Mouse (Mus musculus) left cerebral cortex, adult 6 months (tissue): ENCODE measurements around the gene Vmn1r88. TPM values are rescaled to one million over a fixed set of nuclear protein-coding genes. Genes with fewer than 3 reads are reported as not detected.

ENCODE experiments used
- long read RNA-seq, 2 experiments: library from polyadenylated mRNA; unstranded; transcript quantifications; one replicate each; pipeline ENCODE4 v2.0.0; 2019 to 2020
- polyA plus RNA-seq: library from polyadenylated mRNA; unstranded; fragments of <200 nt; fragmentation: Nextera tagmentation; gene quantifications from 2 replicates; pipeline ENCODE4 v1.2.3, GENCODE M21; 2021

Vmn1r88 gene
- polyA plus RNA-seq = not detected in 2 replicates
- long read RNA-seq, experiment 1 = 0 reads
- long read RNA-seq, experiment 2 = 0 reads

GRCm38 (mm10) chr7:13159268-13159667, at the start of gene Vmn1r88:
TSS of gene Vmn1r88 (plus strand) at chr7:13159568.

GRCm38 (mm10) chr7:13119817-13120216, 39.6 kb upstream of the Vmn1r88 start, which contains the start of gene Vmn1r86:
TSS of gene Vmn1r86 (minus strand) at chr7:13119917.

GRCm38 (mm10) chr7:13140057-13140456, 19.3 kb upstream of the Vmn1r88 start, which contains the start of gene Vmn1r87:
TSS of gene Vmn1r87 (minus strand) at chr7:13140157.

GRCm38 (mm10) chr7:13212720-13213119, 53.4 kb downstream of the Vmn1r88 start, which contains the start of gene Vmn1r89:
TSS of gene Vmn1r89 (plus strand) at chr7:13213020.

Other genes with a start within 250 kb of the Vmn1r88 start
- 501 and 651 TPM in 2 replicates for gene Rps5, start 237.3 kb upstream of the Vmn1r88 start, polyA plus RNA-seq
- 0.72 and 0.75 TPM in 2 replicates for gene Rnf225, start 232.2 kb upstream of the Vmn1r88 start, polyA plus RNA-seq
- 2.1 and 2.2 TPM in 2 replicates for gene Zfp324, start 193.7 kb upstream of the Vmn1r88 start, polyA plus RNA-seq
- 3.5 and 3.7 TPM in 2 replicates for gene Zfp446, start 181.7 kb upstream of the Vmn1r88 start, polyA plus RNA-seq
- gene Slc27a5, start 161.4 kb upstream of the Vmn1r88 start, polyA plus RNA-seq = not detected in 2 replicates
- gene Trim28, start 160.5 kb upstream of the Vmn1r88 start, polyA plus RNA-seq = 54.8 and 98.3 TPM in 2 replicates
- gene Zbtb45, start 149.5 kb upstream of the Vmn1r88 start, polyA plus RNA-seq = 7.8 and 11.4 TPM in 2 replicates
- gene Chmp2a, start 124.8 kb upstream of the Vmn1r88 start, polyA plus RNA-seq = 313 and 375 TPM in 2 replicates
- 24.0 and 50.3 TPM in 2 replicates for gene Ube2m, start 121.3 kb upstream of the Vmn1r88 start, polyA plus RNA-seq
- gene Mzf1, start 104.8 kb upstream of the Vmn1r88 start, polyA plus RNA-seq = 6.9 and 8.3 TPM in 2 replicates
- gene Vmn1r85, start 64.4 kb upstream of the Vmn1r88 start, polyA plus RNA-seq = not detected in 2 replicates
- not detected in 2 replicates for gene Vmn1r86, start 39.7 kb upstream of the Vmn1r88 start, polyA plus RNA-seq
- not detected in 2 replicates for gene Vmn1r87, start 19.4 kb upstream of the Vmn1r88 start, polyA plus RNA-seq
- not detected in 2 replicates for gene Vmn1r89, start 53.5 kb downstream of the Vmn1r88 start, polyA plus RNA-seq
- gene Lig1, start 117.7 kb downstream of the Vmn1r88 start, polyA plus RNA-seq = 5.8 and 6.2 TPM in 2 replicates
- 3.3 and 3.5 TPM in 2 replicates for gene Zswim9, start 119.2 kb downstream of the Vmn1r88 start, polyA plus RNA-seq
- not detected in 2 replicates for gene Pla2g4c, start 165.1 kb downstream of the Vmn1r88 start, polyA plus RNA-seq
- 0.11 and 0.18 TPM in 2 replicates for gene Cabp5, start 238.6 kb downstream of the Vmn1r88 start, polyA plus RNA-seq